Mouse (Mus musculus): ENCODE measurements around the gene Srrm2. TPM values are rescaled to one million over a fixed set of nuclear protein-coding genes. Genes with fewer than 3 reads are reported as not detected.
A peak's percentile ranks its signal among the peaks of the same experiment; 100 is the strongest.

Gene Srrm2
- polyA plus RNA-seq, 1 experiment from 2014 or later, result 414 TPM

DNA sequence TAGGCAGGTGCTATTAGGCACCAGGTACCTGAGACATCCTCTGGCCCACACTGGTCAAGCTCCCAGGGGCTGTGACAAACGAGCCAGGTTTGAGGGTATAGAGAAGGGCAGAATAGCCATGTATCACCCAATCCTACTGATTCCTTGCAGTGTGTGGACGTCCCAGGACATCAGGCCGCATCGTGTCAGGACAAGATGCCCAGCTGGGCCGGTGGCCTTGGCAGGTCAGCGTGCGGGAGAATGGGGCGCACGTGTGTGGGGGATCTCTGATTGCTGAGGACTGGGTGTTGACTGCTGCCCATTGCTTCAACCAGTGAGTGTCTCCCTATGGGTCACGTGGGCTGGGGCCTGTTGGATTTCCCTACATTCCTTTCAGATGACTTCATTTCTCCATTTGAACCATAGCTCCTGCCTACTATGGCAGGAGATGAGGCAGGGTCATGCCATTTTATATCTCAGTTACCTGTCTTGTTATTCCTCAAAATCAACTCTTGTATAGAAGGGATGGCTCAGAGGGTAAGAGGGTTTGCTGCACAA, 64.0 kb downstream of the Srrm2 start:
- Histone ChIP-seq H3K4me1 (replicated peaks; ENCODE audit: control insufficient read depth, insufficient read depth, low read length) (no peaks in the 10 kb centered on the region), H3K4me3 (ENCODE audit: low read length) (no peak overlapping the region), H3K4me2 (ENCODE audit: low read depth, low read length) (no peak overlapping the region), H3K9me3 (ENCODE audit: control insufficient read depth, low read length) (no peaks in the 10 kb centered on the region), H3K36me3 (ENCODE audit: control insufficient read depth, insufficient read depth, low read length) (no peaks in the 10 kb centered on the region), H3K27me3 (ENCODE audit: control insufficient read depth, insufficient read depth, low read depth, low read length) (no peaks in the 10 kb centered on the region), H3K27ac (ENCODE audit: low read length) (no peak overlapping the region), H3K9ac (ENCODE audit: low read length) (no peak overlapping the region)
- 77% methylated on average over 10 of the region's 10 CpGs for WGBS
- no peak for ATAC-seq (ENCODE audit: low read depth)

GRCm38 (mm10) chr17:23857193-23857592, 66.9 kb downstream of the Srrm2 start:
- Histone ChIP-seq H3K36me3 (ENCODE audit: control insufficient read depth, insufficient read depth, low read length) (no peaks in the 10 kb centered on the region), H3K4me1 (replicated peaks; ENCODE audit: control insufficient read depth, insufficient read depth, low read length) (no peaks in the 10 kb centered on the region), H3K4me2 (ENCODE audit: low read depth, low read length) (no peak overlapping the region), H3K27me3 (ENCODE audit: control insufficient read depth, insufficient read depth, low read depth, low read length) (no peaks in the 10 kb centered on the region), H3K9ac (ENCODE audit: low read length) (no peak overlapping the region), H3K27ac (ENCODE audit: low read length) (no peak overlapping the region), H3K4me3 (ENCODE audit: low read length) (no peak overlapping the region), H3K9me3 (ENCODE audit: control insufficient read depth, low read length) (no peaks in the 10 kb centered on the region)
- ATAC-seq (ENCODE audit: low read depth), result no peak
- 74% methylated on average over 6 of the region's 6 CpGs for WGBS

DNA sequence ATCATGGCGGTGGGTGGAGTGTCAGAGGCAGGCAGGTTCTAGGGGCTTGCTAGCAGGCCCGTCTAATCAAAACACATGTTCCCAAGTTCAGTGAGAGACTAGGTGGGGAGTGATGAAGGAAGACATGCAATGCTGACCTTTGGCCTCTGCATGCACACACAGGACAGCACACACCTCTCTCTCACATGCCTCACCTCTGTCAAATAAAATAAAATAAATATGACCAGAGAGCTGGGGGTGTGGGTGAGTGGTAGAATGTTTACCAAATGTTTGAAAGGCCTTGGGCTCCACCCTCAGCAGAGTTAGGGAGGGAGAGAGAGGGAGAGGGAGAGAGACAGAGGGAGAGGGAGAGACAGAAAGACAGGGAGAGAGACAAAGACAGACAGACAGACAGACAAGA, 67.6 kb downstream of the Srrm2 start:
- H3K27me3 ChIP-seq (ENCODE audit: control insufficient read depth, insufficient read depth, low read depth, low read length), result no peaks in the 10 kb centered on the region
- H3K36me3 ChIP-seq (ENCODE audit: control insufficient read depth, insufficient read depth, low read length), result no peaks in the 10 kb centered on the region
- WGBS, result 29% methylated on average over 2 of the region's 2 CpGs

DNA sequence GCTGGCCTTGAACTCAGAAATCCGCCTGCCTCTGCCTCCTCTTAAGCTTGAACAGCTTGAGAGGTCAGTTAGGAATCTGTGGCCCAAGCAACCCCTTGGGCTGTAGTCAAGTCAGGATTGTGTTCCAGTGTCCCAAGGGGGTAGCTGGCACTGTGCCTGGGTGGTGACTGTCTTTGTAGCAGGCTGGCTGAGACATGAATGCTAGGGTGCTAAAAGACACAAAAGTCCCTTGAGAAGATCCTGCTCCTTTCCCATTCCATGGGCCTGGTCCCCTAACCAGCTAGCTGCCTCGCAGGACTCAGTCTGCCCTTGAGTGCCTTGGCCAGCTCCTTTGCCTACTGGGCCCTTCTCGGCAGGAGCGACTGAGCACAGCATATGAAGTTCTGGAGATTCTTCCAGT, 72.6 kb downstream of the Srrm2 start:
- Histone ChIP-seq H3K27ac (ENCODE audit: low read length) (no peak overlapping the region), H3K4me3 (ENCODE audit: low read length) (no peak overlapping the region), H3K27me3 (ENCODE audit: control insufficient read depth, insufficient read depth, low read depth, low read length) (no peaks in the 10 kb centered on the region), H3K9me3 (ENCODE audit: control insufficient read depth, low read length) (no peaks in the 10 kb centered on the region), H3K9ac (ENCODE audit: low read length) (no peak overlapping the region), H3K4me1 (replicated peaks; ENCODE audit: control insufficient read depth, insufficient read depth, low read length) (no peaks in the 10 kb centered on the region), H3K36me3 (ENCODE audit: control insufficient read depth, insufficient read depth, low read length) (no peaks in the 10 kb centered on the region), H3K4me2 (ENCODE audit: low read depth, low read length) (no peak overlapping the region)
- 75% methylated on average over 4 of the region's 4 CpGs for WGBS
- ATAC-seq (ENCODE audit: low read depth), result no peak

More for the DNA sequence above, 67.6 kb downstream of the Srrm2 start:
- Histone ChIP-seq H3K4me2 (ENCODE audit: low read depth, low read length) (no peak overlapping the region), H3K27ac (ENCODE audit: low read length) (no peak overlapping the region), H3K4me3 (ENCODE audit: low read length) (no peak overlapping the region), H3K9me3 (ENCODE audit: control insufficient read depth, low read length) (no peaks in the 10 kb centered on the region), H3K9ac (ENCODE audit: low read length) (no peak overlapping the region), H3K4me1 (replicated peaks; ENCODE audit: control insufficient read depth, insufficient read depth, low read length) (no peaks in the 10 kb centered on the region)
- peak; percentile 53 for ATAC-seq (ENCODE audit: low read depth)

DNA sequence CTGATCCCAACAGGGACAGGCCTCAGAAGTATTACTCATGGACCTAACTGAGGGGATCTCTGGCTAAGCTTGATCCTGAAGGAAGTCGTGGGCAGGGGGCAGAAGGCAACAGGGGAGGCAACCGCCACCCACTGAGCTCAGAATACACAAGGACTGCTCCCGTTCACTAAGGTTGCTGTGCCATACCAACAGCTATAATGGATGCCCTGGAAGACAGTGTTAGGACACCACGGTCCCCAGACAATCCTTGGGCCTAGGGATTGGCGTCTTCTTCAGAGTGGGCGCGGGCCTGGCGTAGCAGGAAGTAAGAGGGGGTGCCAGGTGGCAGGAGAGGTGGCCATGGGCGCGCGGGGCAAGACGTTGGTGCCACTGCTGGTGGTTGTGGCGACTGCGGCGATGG, 77.4 kb downstream of the Srrm2 start, which contains the start of gene Prss21:
Gene Prss21, plus strand, starts transcription at position 301 of the 400 bp plus-strand sequence.
- no peaks in the 10 kb centered on the region for H3K27me3 ChIP-seq (ENCODE audit: control insufficient read depth, insufficient read depth, low read depth, low read length)
- no peak within 1 kb of the TSS for H3K4me3 ChIP-seq (ENCODE audit: low read length)
- no peak for ATAC-seq (ENCODE audit: low read depth)

DNA sequence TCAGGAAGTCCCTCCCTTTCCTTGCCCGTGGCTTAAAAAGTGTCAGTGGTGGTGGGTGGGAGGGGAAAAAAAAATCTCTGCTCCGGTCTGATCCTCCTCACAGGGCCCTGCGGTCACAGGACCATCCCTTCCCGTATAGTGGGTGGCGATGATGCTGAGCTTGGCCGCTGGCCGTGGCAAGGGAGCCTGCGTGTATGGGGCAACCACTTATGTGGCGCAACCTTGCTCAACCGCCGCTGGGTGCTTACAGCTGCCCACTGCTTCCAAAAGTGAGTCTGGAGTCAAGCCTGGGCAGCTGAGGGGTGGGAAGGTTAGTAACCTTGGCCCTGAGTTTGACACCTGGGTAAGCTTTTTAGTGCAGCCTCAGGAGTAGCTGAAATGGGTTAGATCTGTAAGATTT, 78.2 kb downstream of the Srrm2 start:
- Histone ChIP-seq H3K4me3 (ENCODE audit: low read length) (no peak overlapping the region), H3K9me3 (ENCODE audit: control insufficient read depth, low read length) (no peaks in the 10 kb centered on the region), H3K27me3 (ENCODE audit: control insufficient read depth, insufficient read depth, low read depth, low read length) (no peaks in the 10 kb centered on the region), H3K36me3 (ENCODE audit: control insufficient read depth, insufficient read depth, low read length) (no peaks in the 10 kb centered on the region), H3K4me2 (ENCODE audit: low read depth, low read length) (no peak overlapping the region), H3K27ac (ENCODE audit: low read length) (no peak overlapping the region), H3K4me1 (replicated peaks; ENCODE audit: control insufficient read depth, insufficient read depth, low read length) (no peaks in the 10 kb centered on the region), H3K9ac (ENCODE audit: low read length) (no peak overlapping the region)
- no peak for ATAC-seq (ENCODE audit: low read depth)
- WGBS, result 84% methylated on average over 11 of the region's 11 CpGs

More for the DNA sequence above, 77.4 kb downstream of the Srrm2 start, which contains the start of gene Prss21:
- no peak within 1 kb of the TSS for H3K27ac ChIP-seq (ENCODE audit: low read length)
- no peaks in the 10 kb centered on the region for H3K4me1 ChIP-seq (replicated peaks; ENCODE audit: control insufficient read depth, insufficient read depth, low read length)
- H3K9me3 ChIP-seq (ENCODE audit: control insufficient read depth, low read length), result no peaks in the 10 kb centered on the region
- no peak within 1 kb of the TSS for H3K4me2 ChIP-seq (ENCODE audit: low read depth, low read length)
- H3K9ac ChIP-seq (ENCODE audit: low read length), result no peak within 1 kb of the TSS
- WGBS, result 86% methylated on average over 15 of the region's 15 CpGs
- no peaks in the 10 kb centered on the region for H3K36me3 ChIP-seq (ENCODE audit: control insufficient read depth, insufficient read depth, low read length)

Small RNA genes within 50 kb of the gene (microRNA-seq; reads per million reads assigned to microRNA genes)
- 0.59 reads per million for gene Mir5125

Other genes starting within 250 kb of the Srrm2 start
- gene Zfp213, start 226.3 kb upstream of the Srrm2 start, polyA plus RNA-seq (2015; fragmentation: Nextera tagmentation; extraction: Ambion mirVana), result 17.4 and 21.7 TPM in 2 replicates
- gene Zfp13, start 191.0 kb upstream of the Srrm2 start, polyA plus RNA-seq (2015; fragmentation: Nextera tagmentation; extraction: Ambion mirVana), result 12.9 TPM in 2 replicates
- 0.26 and 0.36 TPM in 2 replicates for gene Zscan10, start 189.7 kb upstream of the Srrm2 start, polyA plus RNA-seq (2015; fragmentation: Nextera tagmentation; extraction: Ambion mirVana)
- 0.49 and 0.78 TPM in 2 replicates for gene Mmp25, start 145.3 kb upstream of the Srrm2 start, polyA plus RNA-seq (2015; fragmentation: Nextera tagmentation; extraction: Ambion mirVana)
- gene Bicdl2, start 130.0 kb upstream of the Srrm2 start, polyA plus RNA-seq (2015; fragmentation: Nextera tagmentation; extraction: Ambion mirVana), result 4.3 and 4.7 TPM in 2 replicates
- 88.4 and 90.6 TPM in 2 replicates for gene Hcfc1r1, start 116.9 kb upstream of the Srrm2 start, polyA plus RNA-seq (2015; fragmentation: Nextera tagmentation; extraction: Ambion mirVana)
- gene Thoc6, start 116.7 kb upstream of the Srrm2 start, polyA plus RNA-seq (2015; fragmentation: Nextera tagmentation; extraction: Ambion mirVana), result 49.2 and 50.3 TPM in 2 replicates
- 22.0 and 23.1 TPM in 2 replicates for gene Tnfrsf12a, start 113.1 kb upstream of the Srrm2 start, polyA plus RNA-seq (2015; fragmentation: Nextera tagmentation; extraction: Ambion mirVana)
- 196 and 206 TPM in 2 replicates for gene Cldn6, start 111.3 kb upstream of the Srrm2 start, polyA plus RNA-seq (2015; fragmentation: Nextera tagmentation; extraction: Ambion mirVana)
- 2.4 and 2.6 TPM in 2 replicates for gene Cldn9, start 106.5 kb upstream of the Srrm2 start, polyA plus RNA-seq (2015; fragmentation: Nextera tagmentation; extraction: Ambion mirVana)
- gene 1520401A03Rik, start 67.7 kb upstream of the Srrm2 start, polyA plus RNA-seq (2015; fragmentation: Nextera tagmentation; extraction: Ambion mirVana), result 0.14 TPM in 1 of 2 replicates, not detected in the other
- 58.2 and 58.8 TPM in 2 replicates for gene Pkmyt1, start 64.2 kb upstream of the Srrm2 start, polyA plus RNA-seq (2015; fragmentation: Nextera tagmentation; extraction: Ambion mirVana)
- 51.8 and 52.7 TPM in 2 replicates for gene Paqr4, start 49.7 kb upstream of the Srrm2 start, polyA plus RNA-seq (2015; fragmentation: Nextera tagmentation; extraction: Ambion mirVana)
- 0.25 and 0.83 TPM in 2 replicates for gene Kremen2, start 44.7 kb upstream of the Srrm2 start, polyA plus RNA-seq (2015; fragmentation: Nextera tagmentation; extraction: Ambion mirVana)
- 61.3 and 65.2 TPM in 2 replicates for gene Flywch1, start 18.9 kb upstream of the Srrm2 start, polyA plus RNA-seq (2015; fragmentation: Nextera tagmentation; extraction: Ambion mirVana)
- gene Flywch2, start 4.5 kb upstream of the Srrm2 start, polyA plus RNA-seq (2015; fragmentation: Nextera tagmentation; extraction: Ambion mirVana), result 29.0 and 31.4 TPM in 2 replicates
- gene Elob, start 38.6 kb downstream of the Srrm2 start, polyA plus RNA-seq (2015; fragmentation: Nextera tagmentation; extraction: Ambion mirVana), result 980 and 1,001 TPM in 2 replicates
- not detected in 2 replicates for gene Prss33, start 45.5 kb downstream of the Srrm2 start, polyA plus RNA-seq (2015; fragmentation: Nextera tagmentation; extraction: Ambion mirVana)
- gene Prss32, start 53.3 kb downstream of the Srrm2 start, polyA plus RNA-seq (2015; fragmentation: Nextera tagmentation; extraction: Ambion mirVana), result 0.41 TPM in 1 of 2 replicates, not detected in the other
- gene Prss41, start 53.6 kb downstream of the Srrm2 start, polyA plus RNA-seq (2015; fragmentation: Nextera tagmentation; extraction: Ambion mirVana), result 0.75 and 0.99 TPM in 2 replicates
- gene Prss21, start 77.5 kb downstream of the Srrm2 start, polyA plus RNA-seq (2015; fragmentation: Nextera tagmentation; extraction: Ambion mirVana), result not detected in 2 replicates
- not detected in 2 replicates for gene Dcpp1, start 90.3 kb downstream of the Srrm2 start, polyA plus RNA-seq (2015; fragmentation: Nextera tagmentation; extraction: Ambion mirVana)
- gene Dcpp2, start 90.3 kb downstream of the Srrm2 start, polyA plus RNA-seq (2015; fragmentation: Nextera tagmentation; extraction: Ambion mirVana), result not detected in 2 replicates
- 0.88 and 2.0 TPM in 2 replicates for gene Dcpp3, start 126.9 kb downstream of the Srrm2 start, polyA plus RNA-seq (2015; fragmentation: Nextera tagmentation; extraction: Ambion mirVana)
- gene Sbp, start 151.1 kb downstream of the Srrm2 start, polyA plus RNA-seq (2015; fragmentation: Nextera tagmentation; extraction: Ambion mirVana), result not detected in 2 replicates
- not detected in 2 replicates for gene Sbpl, start 164.7 kb downstream of the Srrm2 start, polyA plus RNA-seq (2015; fragmentation: Nextera tagmentation; extraction: Ambion mirVana)
- 0.14 TPM in 1 of 2 replicates, not detected in the other for gene Prss30, start 190.0 kb downstream of the Srrm2 start, polyA plus RNA-seq (2015; fragmentation: Nextera tagmentation; extraction: Ambion mirVana)
- gene Prss22, start 207.6 kb downstream of the Srrm2 start, polyA plus RNA-seq (2015; fragmentation: Nextera tagmentation; extraction: Ambion mirVana), result 1.1 and 1.5 TPM in 2 replicates
- gene Prss27, start 247.6 kb downstream of the Srrm2 start, polyA plus RNA-seq (2015; fragmentation: Nextera tagmentation; extraction: Ambion mirVana), result 0.11 and 0.28 TPM in 2 replicates